Mouse (Mus musculus) MEL-GATA-1-ER (cell line): ENCODE measurements around the gene Cers3.

Experiments
- DNase-seq: peaks from one replicate; pipeline ENCODE4 v3.0.0-alpha.2; 2012; ENCODE audit warnings: low read depth; ENCODE audit errors: extremely low read depth

The Cers3 gene

DNA sequence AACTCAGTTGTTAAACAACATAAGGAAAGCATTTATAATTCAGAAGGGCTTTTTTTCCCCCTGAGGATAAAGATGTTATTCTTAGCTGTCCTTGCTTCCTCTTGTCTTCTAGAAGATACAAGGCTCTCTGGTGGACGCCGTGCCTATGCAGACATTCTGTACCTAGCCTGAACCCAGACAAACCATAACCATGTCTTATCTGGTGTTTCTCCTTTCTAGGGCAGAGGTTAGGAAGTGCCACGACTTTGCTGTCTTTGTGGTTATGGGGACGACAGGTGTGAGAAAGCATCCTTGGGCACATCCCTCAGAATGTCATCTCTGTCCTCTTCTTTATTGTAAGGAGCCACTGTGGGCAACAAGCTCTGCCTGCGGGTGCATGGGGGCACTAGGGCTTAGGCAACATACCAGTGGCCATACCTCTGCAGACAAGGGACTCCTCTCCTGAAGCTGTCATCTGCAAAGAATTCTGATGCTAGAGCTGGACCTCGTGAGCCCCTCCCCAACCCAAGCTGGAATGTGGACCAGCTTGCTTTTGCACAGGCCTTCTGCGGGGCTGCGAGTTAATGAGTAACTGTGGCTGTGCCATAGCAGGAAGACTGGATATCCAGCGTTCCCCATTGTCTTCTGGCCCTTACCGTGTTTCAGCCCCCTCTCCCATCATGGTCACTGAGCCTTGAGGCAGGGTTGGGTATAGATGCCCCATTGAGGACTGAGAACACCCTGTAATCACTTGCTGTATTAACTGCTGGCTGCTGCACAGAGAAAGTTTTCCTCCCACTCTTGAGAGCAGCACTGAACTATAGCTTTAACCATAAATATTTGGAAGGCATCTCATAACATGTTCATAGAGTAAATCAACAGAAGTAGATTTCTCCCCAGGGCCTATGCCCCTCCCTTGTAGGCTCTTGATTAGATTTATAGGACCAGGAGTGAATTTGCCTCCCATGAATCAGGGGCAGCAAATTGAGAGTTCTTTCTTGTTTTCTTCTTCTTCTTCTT is 36.9 kb downstream of the Cers3 start:
- DNase-seq: no peak

DNA sequence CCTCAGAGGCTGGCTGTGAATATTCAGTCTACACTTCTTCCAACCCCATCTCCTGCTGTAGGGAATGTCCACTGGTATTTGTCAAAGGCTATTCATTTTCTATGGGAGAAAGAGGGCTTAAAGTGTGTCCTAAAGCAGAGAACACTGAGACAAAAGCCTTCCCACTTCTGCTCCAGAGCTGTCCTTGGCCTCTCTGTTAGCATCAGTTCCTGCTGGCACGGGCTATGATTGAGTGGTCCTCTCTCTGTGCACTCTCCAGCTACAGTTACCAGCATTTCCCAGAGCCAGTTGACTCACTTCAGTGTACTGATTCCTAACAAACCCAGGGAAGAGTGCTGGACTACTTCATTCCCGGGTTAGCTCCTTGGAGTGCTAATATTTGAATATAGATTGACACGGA is 43.2 kb downstream of the Cers3 start:
- DNase-seq: no peak

DNA sequence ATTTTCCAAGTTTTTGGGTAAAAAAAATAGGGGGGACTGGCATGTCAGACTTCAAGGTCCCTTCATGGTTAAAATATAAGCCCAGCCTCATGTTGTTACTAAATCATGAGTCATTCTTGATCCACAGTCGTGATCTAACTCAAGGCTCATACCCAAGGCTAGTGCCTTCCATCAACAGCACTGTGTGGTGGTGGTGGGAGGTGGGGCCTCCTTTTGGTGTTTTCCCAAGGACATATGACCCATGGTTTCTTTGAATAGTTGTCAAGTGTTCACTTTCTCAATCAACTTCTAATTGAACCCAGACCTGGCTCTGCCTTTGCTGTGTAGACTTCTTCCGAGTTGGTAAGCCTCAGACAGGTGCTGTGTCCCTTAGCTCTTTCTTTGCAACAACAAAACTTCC is 44.5 kb downstream of the Cers3 start:
- DNase-seq: no peak

DNA sequence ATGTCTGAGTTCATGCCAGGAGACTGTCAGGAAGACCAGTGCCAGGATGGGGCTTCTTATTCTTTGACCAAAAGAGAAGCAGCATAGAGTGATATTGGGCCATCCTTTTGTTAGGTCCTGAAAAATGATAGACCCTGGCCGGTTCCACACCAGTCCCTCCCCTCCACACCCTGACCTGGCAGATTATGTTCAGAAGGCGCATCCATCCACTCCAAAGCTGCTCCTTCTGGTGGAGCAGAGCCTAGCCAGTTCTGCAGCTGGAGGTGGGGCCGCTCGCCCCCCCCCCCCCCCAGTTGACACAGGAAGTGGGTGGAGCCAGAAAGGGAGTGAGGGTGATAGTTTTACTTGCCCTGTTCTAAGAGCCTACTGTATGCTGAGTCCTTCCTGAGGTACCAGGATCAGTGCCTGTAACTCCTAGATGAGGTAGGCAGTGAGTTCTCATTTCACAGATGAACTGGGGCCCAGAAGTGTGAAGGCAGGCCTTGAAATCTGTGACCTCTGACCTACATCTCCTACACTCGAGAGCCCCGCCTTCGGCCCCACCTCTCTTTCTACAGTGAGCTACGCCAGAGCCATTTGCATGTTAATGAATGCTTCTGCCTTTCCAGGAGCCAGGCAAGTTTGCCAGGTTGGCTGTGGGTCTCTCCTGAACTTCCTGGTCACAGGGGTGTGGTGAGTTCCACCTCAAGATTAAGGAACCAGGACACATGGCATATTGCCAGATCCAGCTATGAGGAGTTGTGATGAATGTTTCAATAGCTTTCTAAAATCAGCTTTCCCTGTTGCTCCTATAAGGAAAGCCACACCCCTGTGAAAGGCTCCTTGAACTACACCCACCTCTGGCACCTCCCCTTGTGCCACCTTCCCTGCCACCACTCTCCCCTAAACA is 46.8 kb downstream of the Cers3 start:
- no peak for DNase-seq

DNA sequence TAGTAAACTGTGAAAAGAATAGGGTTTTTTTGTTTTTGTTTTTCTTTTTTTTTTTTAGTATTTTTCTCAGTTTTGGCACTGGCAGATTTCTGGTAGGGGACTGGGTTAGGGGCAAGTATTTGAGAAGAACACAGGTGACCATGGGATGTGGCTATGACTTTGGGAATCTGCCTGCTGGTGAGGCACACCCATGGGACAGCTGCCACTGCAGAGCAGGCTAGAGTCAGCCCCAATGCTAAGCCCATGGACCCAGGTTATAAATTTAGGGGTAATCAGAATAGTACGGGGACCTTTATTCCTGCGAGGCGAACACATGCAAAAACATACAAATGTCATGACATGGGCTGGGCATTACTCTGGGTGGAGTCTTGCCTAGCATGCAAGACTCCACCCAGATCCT is 47.7 kb downstream of the Cers3 start:
- DNase-seq: no peak

DNA sequence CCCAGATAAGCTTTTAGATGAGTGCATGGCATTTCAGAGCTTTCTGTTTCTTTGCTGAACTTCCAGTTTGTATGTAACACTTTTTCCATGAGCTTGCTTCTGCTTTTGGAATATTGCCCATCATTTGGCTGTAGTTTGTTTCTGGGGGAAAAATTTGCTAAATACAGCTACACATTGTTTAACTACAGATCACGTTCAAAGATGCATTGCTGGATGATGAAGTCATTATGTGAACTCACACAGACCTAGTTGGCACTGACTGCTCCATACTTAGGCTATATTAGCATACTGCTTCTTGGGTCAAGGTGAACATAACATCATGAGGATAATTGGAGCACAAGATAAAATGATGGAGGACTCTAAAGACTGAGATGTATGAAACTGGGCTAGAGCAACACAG is 53.6 kb downstream of the Cers3 start:
- DNase-seq: no peak

DNA sequence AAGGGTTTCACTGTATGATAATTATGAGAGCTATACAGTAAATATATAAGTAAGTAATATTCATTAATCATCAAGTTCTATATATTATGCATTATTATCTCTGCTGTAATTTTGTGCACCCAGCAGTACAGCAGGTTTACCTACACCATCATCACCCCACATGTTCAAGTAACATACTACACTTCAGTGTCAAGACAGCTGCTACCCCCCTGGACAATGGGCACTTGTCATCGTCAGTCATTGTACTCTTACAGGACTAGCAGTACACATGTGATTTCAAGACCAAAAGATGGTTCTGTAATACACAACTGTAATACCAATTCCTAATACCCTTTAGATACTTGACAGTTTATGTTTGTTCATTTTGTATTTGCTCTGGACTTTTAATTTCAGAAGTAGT is 54.0 kb downstream of the Cers3 start:
- no peak for DNase-seq

DNA sequence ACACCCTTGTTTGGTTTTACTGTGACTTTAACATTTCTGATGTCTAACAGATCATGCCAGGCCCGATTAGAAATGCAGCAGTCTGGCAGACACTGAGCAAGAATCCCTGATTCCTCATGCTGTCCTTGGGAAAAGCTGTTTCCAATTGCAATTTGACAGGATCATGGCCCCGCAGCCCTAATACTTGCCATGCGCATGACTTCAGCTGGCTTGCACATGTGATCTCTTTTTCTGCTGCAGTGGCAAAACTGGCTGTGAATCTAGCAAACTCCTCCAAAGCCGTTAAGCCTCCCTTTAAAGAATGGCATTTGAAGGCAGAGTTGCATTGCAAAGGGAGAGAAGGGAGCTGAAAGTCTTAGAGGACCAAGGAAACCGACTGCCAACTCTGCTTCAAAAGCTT is 55.5 kb downstream of the Cers3 start:
- DNase-seq: no peak

DNA sequence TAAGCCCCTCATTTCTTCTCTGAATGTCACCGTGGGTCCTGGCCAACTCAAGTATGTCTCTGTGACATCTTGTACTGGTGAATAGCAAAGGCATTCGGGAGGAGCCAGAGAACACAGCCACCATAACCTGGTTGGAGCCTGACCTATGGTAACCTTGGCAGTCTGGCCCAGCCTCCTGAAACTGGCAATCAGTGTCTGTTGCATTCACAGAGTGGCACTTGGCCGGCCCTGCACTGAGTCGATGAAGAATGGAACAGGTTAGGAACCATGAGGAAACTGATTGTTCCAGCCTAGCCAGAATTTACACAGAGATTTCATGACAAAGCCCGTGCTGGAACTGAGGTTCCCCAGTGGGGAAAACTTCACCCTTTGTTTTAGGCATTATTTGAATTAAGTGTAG is 57.5 kb downstream of the Cers3 start:
- DNase-seq: no peak

DNA sequence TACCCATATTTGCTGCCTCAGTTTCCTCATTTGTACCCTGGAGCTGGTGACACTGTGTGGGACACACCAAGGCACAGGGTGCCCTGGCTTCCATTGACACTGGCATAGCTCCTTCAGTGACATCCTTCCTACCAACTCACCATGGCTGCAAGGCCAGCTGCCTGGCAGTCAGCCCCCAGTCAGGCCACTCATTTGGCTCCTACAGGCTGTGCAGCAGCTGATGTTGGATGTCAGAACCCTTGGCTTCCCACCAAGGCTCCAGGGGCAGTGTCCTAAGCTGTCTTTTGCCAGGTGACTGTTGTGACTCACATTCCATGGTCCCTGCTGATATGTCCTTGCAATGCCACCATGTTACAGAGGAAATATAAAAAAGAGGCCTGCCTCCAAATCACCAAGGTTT is 58.5 kb downstream of the Cers3 start:
- DNase-seq: no peak

DNA sequence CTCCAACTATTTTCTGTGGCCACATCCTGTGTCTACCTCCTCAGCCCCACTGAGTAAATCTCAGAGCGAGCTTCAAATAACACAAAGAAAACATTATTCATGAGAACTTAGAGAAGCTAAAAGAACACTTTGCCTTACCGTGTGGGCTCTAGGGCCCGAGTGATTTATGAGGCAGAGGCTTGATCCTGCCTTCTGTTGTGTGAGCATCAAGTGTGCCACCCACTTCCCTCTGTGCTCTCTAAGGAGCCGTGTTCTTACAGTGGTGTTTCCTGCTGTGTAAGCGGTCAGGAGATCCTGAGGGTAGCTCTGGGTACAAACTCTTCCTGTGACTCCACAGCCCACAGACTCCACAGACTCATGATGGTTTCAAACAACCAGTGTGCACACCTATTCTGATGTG is 60.5 kb downstream of the Cers3 start:
- no peak for DNase-seq

DNA sequence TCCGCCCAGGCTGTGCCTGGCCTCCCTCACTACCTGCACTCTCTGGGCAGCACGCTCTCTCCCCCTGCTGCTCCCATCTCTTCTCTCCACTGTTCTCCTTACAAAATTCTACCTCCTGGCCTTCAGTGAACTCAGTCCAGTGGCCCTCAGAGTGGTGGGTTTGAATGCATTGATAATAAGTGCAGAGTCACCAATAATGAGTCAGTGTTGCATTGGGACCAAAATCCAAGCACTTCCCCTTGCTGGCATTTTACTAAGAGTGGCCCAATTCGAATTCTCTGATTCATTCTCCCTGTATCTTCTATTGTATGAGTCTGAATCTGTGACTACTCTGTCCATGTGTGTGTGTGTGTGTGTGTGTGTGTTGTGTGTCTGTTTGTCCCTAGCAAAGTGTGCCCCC is 63.5 kb downstream of the Cers3 start:
- no peak for DNase-seq

DNA sequence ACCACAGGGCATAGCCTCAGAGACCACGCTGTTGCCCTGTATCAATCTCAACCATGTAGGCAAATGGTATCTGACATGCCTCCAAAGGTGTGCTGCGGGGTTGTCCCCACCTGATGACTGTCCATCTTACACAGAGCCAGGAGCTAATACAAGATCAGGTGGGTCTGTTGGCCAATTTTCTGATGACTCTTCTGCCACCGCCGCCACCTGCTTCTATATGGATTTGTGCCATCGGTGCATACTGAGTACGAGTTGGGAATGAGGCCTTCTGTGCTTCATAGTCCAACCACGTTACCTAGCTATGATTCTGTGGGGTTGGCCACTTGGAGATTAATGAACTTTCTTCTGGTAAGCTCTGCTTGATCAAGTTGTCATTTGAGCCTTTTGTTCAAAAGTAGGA is 67.1 kb downstream of the Cers3 start:
- no peak for DNase-seq

DNA sequence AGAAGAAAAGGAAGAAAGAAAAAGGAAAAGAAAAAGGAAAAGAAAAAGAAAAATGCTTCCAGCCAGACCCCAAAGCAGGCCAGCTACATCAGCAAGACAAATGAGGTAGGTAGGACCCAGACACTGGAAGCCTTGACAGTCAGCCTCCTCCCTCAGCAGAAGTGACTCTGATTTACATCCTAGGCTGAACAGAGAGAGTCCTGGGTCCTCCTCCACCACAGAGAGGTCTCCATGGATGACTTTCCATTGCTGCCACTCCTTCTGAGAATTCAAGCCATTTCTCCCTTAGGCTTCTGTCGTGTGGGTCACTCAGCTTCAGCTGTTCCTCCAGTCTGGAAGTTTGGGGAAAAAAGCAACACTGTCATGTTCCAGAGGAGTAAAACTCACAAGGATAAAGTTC is 68.0 kb downstream of the Cers3 start:
- DNase-seq: no peak

DNA sequence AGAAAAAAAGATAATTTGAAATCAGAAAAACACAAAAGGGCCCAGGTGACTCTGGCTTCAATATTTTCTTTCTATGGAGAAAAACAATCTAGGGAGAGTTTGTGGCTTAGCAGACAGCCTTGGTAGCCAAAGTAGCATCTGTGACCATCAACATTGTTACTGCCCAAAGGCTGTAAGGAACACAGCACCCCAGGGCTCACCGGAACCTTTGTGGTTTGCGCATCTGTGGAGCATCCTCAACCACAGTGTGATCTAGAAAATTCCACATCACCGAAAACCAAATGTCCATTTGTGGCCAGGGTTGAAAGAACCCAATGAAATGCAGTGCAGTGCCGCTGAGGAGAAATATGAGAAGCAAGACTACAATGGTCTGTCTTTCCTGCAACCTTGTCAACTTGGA is 69.0 kb downstream of the Cers3 start:
- DNase-seq: no peak

DNA sequence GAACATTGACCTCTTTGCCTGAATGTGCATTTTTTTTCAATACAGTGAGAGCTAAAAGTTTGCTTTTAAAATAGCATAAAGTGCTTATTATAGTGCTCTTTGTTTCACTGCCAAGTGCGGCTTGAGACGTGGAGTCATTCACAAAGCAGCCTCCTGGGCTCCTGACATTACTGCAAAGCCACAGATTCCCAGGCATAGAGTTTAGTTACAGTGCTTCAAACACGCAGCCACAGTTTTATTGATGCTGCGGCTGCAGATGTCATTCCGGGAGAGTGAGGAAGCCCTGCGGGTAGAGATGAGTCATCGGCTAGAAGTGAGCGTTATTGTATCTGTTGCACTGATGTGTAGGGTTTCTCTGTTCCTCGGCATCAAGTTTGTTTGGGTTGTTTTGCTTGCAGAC is 69.4 kb downstream of the Cers3 start:
- no peak for DNase-seq

DNA sequence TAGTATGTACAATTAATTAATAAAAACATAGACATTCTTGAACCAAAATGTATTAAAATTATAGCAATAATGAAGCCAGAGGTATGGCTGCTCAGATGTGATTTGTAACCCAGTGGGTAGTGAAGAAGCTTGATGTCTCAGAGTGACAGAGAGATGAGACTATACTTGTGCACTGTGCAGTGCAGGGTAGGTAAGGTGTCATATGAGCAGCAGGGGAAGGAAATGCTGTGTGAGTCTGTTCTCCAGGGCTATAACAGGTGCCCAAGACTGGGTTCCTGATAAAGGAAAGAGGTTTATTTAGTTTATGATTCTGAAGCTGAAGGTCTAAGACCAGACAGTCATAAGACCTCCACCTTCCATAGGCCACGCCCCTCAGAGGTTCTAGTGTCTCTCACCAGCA is 69.9 kb downstream of the Cers3 start:
- DNase-seq: no peak

DNA sequence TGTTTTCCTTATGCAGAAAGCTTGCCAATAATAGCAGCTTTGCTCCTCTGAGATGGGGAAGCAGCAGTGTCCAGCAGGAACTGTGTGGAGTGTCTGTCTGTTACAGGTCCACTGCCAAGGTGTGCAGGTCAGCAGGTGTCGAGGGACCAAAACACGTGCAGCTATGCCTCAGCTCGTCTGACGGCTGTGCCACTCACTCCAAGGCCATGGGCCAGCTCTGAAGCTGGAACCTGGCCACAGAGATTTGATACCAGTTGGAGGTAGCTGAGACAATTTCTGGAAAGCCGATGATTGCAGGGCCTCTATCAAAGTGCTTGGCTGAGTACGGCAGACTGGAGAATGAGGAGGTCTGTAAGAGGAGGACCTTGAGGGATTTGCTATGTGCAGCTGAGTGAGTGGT is 72.2 kb downstream of the Cers3 start:
- no peak for DNase-seq

DNA sequence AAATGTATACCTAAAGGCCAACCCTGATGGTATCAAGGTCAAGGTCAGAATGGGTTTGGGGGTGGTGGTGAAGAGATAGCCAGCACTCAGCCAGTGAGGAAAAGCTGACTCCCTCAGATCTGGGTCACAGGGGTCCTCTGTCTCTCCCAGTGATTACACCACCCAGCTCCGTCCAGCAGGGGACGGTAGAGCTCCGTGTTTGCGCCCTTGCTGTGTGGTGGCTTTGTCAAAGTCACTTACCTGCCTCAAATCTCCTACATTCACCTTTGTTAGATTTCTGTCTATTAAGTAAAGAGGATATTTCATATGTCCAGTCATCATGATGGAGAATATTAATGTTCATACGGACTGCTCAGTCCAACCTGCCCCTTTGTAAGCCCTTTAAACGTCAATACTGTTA is 76.7 kb downstream of the Cers3 start:
- no peak for DNase-seq

DNA sequence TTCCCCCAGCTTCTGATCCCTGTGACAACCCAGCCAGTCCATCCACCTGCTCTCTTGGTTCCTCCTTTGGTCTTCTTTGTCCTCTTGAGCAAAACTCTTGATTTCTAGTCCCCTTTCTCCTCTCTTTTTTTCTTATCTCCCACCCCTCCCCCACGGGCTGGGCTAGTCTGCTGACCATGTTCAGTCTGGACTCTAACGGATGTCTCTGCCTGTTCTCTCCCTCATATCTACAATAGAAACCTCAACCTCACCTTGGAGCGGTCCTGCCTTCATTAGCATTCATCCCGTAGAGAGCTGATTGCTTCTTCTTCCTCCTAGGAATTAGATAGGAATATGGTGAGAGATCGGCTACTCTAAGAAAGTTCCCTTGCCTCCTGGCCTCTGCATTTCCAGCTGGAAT is 87.5 kb downstream of the Cers3 start:
- DNase-seq: no peak

DNA sequence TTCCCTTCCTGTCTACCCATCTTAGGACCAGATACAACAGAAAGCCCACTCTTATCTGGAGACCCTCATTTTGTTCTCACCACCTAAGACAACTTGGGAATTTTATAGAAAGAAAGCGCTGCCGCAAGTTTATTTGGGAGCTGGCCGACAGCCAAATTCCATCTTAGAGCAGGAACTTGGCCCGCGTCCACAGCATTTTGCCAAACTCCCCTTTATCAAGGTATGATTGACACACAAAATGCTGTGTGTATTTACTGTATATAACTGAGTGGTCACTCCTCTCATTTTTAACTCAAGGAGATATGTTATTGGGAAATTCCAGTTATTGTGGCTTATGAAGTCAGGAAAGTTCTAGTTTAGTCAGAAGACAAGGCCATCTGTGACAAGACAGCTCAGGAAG is 88.0 kb downstream of the Cers3 start:
- no peak for DNase-seq

DNA sequence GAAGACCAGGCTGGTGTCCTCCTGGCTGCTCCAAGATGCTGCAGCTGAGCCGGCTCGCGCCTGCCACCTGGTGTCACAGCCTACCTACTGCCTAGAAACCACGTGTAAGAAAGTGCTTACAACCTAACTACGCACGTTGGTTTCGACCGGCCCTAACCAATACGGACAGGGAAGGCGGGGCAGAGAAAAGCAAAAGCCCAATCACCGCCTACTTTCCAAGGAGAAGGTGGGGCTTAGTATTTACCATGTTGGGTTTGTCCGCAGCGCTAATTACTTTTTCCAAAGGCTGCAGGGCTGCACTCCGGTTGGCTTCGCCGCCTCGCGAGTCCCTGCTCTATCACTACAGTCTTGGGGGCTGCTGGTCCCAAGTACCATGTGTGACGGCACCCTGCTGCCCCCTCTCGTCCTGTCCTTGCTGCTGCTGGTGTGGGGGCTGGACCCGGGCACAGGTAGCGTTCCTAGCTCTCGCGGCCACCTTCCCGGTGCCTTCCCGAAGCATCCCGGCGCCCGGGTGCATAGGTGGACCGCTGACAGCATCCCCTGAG is 96.2 kb downstream of the Cers3 start, which contains the start of gene Adamts17:
Gene Adamts17 (plus strand): TSS at position 273 of the 545 bp plus-strand sequence.
- DNase-seq: no peak
